Mouse (Mus musculus): ENCODE measurements at regions not wholly inside any gene's neighbourhood (a gene's known extent, or its start where the extent isn't known, plus 50 kb on each side); places are given as distances from the start of the nearest gene placed in this dataset.

- Histone ChIP-seq H3K4me2 (replicated peaks) (no peak overlapping the region), H3K27me3 (peaks cover 97% of the 10 kb centered on the region), H3K4me3 (no peak overlapping the region), H3K9me3 (no peaks in the 10 kb centered on the region), H3K36me3 (no peaks in the 10 kb centered on the region), H3K9ac (no peak overlapping the region), H3K27ac (no peak overlapping the region), H3K4me1 (peaks cover 13% of the 10 kb centered on the region)
- no peak for ATAC-seq (ENCODE audit: low FRiP score, low read depth)
- 43% methylated on average over 1 of the region's 1 CpGs for WGBS
Measured at GRCm38 (mm10) chr7:79529480-79529879, 63.3 kb upstream of the Polg start.

GRCm38 (mm10) chr7:79527984-79528383 is 61.8 kb upstream of the Polg start:
- Histone ChIP-seq H3K27me3 (peaks cover 95% of the 10 kb centered on the region), H3K9me3 (no peaks in the 10 kb centered on the region), H3K4me2 (replicated peaks) (no peak overlapping the region), H3K9ac (no peak overlapping the region), H3K4me1 (peaks cover 13% of the 10 kb centered on the region), H3K4me3 (no peak overlapping the region), H3K27ac (no peak overlapping the region), H3K36me3 (no peaks in the 10 kb centered on the region)
- ATAC-seq (ENCODE audit: low FRiP score, low read depth): no peak
- 18% methylated on average over 3 of the region's 3 CpGs for WGBS

- Histone ChIP-seq H3K4me3 (no peak overlapping the region), H3K4me1 (peaks cover 10% of the 10 kb centered on the region), H3K9ac (no peak overlapping the region), H3K27me3 (peaks cover 90% of the 10 kb centered on the region), H3K9me3 (no peaks in the 10 kb centered on the region), H3K36me3 (no peaks in the 10 kb centered on the region), H3K4me2 (replicated peaks) (no peak overlapping the region), H3K27ac (no peak overlapping the region)
- ATAC-seq (ENCODE audit: low FRiP score, low read depth): no peak
- 21% methylated on average over 14 of the region's 14 CpGs for WGBS
Measured at GRCm38 (mm10) chr7:79525690-79526630, 59.8 kb upstream of the Polg start.

GRCm38 (mm10) chr7:79524921-79525320 is 58.8 kb upstream of the Polg start:
- 68% methylated on average over 10 of the region's 10 CpGs for WGBS
- no peaks in the 10 kb centered on the region for H3K9me3 ChIP-seq
- peaks cover 90% of the 10 kb centered on the region for H3K27me3 ChIP-seq
- H3K4me2 ChIP-seq (replicated peaks): no peak overlapping the region
- H3K4me3 ChIP-seq: no peak overlapping the region
- ATAC-seq (ENCODE audit: low FRiP score, low read depth): no peak
- H3K4me1 ChIP-seq: peaks cover 14% of the 10 kb centered on the region
- no peak overlapping the region for H3K27ac ChIP-seq
- H3K9ac ChIP-seq: no peak overlapping the region; the same call in 1 of the 2 replicates
- H3K36me3 ChIP-seq: no peaks in the 10 kb centered on the region

- WGBS: 66% methylated on average over 4 of the region's 4 CpGs
- H3K9me3 ChIP-seq: no peaks in the 10 kb centered on the region
- H3K4me2 ChIP-seq (replicated peaks): no peak overlapping the region
- ATAC-seq (ENCODE audit: low FRiP score, low read depth): no peak
- peaks cover 15% of the 10 kb centered on the region for H3K4me1 ChIP-seq
- no peak overlapping the region for H3K9ac ChIP-seq
- H3K4me3 ChIP-seq: no peak overlapping the region
- H3K36me3 ChIP-seq: no peaks in the 10 kb centered on the region
- H3K27me3 ChIP-seq: peaks cover 91% of the 10 kb centered on the region
- no peak overlapping the region for H3K27ac ChIP-seq
Measured at GRCm38 (mm10) chr7:79523696-79524095, 57.5 kb upstream of the Polg start.

GRCm38 (mm10) chr7:79522046-79522445 is 55.9 kb upstream of the Polg start:
- no peaks in the 10 kb centered on the region for H3K9me3 ChIP-seq
- no peaks in the 10 kb centered on the region for H3K36me3 ChIP-seq
- 82% methylated on average over 3 of the region's 3 CpGs for WGBS
- H3K9ac ChIP-seq: no peak overlapping the region
- ATAC-seq (ENCODE audit: low FRiP score, low read depth): no peak
- H3K4me3 ChIP-seq: no peak overlapping the region
- H3K4me1 ChIP-seq: peaks cover 15% of the 10 kb centered on the region
- H3K27me3 ChIP-seq: peaks cover 91% of the 10 kb centered on the region
- no peak overlapping the region for H3K27ac ChIP-seq
- H3K4me2 ChIP-seq (replicated peaks): no peak overlapping the region

- no peak for ATAC-seq (ENCODE audit: low FRiP score, low read depth)
- Histone ChIP-seq H3K4me1 (peaks cover 12% of the 10 kb centered on the region), H3K9ac (no peak overlapping the region), H3K27ac (no peak overlapping the region), H3K27me3 (peaks cover 91% of the 10 kb centered on the region), H3K9me3 (no peaks in the 10 kb centered on the region), H3K4me3 (no peak overlapping the region), H3K36me3 (no peaks in the 10 kb centered on the region), H3K4me2 (replicated peaks) (no peak overlapping the region)
- WGBS: 52% methylated on average over 5 of the region's 5 CpGs
Measured at GRCm38 (mm10) chr7:79521259-79521658, 55.1 kb upstream of the Polg start.

GRCm38 (mm10) chr7:79520222-79520710 is 54.1 kb upstream of the Polg start:
- peaks cover 8% of the 10 kb centered on the region; the same call in 1 of the 2 replicates for H3K4me1 ChIP-seq
- peaks cover 91% of the 10 kb centered on the region for H3K27me3 ChIP-seq
- no peak overlapping the region for H3K27ac ChIP-seq
- H3K9ac ChIP-seq: no peak overlapping the region
- no peak overlapping the region for H3K4me3 ChIP-seq
- ATAC-seq (ENCODE audit: low FRiP score, low read depth): no peak
- no peaks in the 10 kb centered on the region; the same call in 1 of the 2 replicates for H3K9me3 ChIP-seq
- H3K36me3 ChIP-seq: no peaks in the 10 kb centered on the region
- WGBS: 25% methylated on average over 2 of the region's 2 CpGs
- H3K4me2 ChIP-seq (replicated peaks): no peak overlapping the region

GRCm38 (mm10) chr7:79518928-79519327 is 52.8 kb upstream of the Polg start:
- no peaks in the 10 kb centered on the region; the same call in 1 of the 2 replicates for H3K9me3 ChIP-seq
- 70% methylated on average over 7 of the region's 7 CpGs for WGBS
- no peaks in the 10 kb centered on the region for H3K36me3 ChIP-seq
- ATAC-seq (ENCODE audit: low FRiP score, low read depth): no peak
- H3K4me3 ChIP-seq: no peak overlapping the region
- H3K27ac ChIP-seq: no peak overlapping the region
- peaks cover 93% of the 10 kb centered on the region for H3K27me3 ChIP-seq
- no peak overlapping the region for H3K4me2 ChIP-seq (replicated peaks)
- peaks cover 11% of the 10 kb centered on the region; the same call in 1 of the 2 replicates for H3K4me1 ChIP-seq
- H3K9ac ChIP-seq: no peak overlapping the region

GRCm38 (mm10) chr7:79517581-79518337 is 51.6 kb upstream of the Polg start:
- Histone ChIP-seq H3K4me1 (peaks cover 11% of the 10 kb centered on the region; the same call in 1 of the 2 replicates), H3K4me3 (no peak overlapping the region), H3K9me3 (no peaks in the 10 kb centered on the region; the same call in 1 of the 2 replicates), H3K36me3 (no peaks in the 10 kb centered on the region), H3K9ac (no peak overlapping the region), H3K27ac (no peak overlapping the region), H3K4me2 (replicated peaks) (no peak overlapping the region), H3K27me3 (peaks cover 96% of the 10 kb centered on the region)
- no peak for ATAC-seq (ENCODE audit: low FRiP score, low read depth)
- WGBS: 60% methylated on average over 5 of the region's 5 CpGs

GRCm38 (mm10) chr7:79516287-79516686 is 50.1 kb upstream of the Polg start:
- Histone ChIP-seq H3K27ac (no peak overlapping the region), H3K27me3 (peaks cover 98% of the 10 kb centered on the region), H3K9me3 (no peaks in the 10 kb centered on the region; the same call in 1 of the 2 replicates), H3K36me3 (no peaks in the 10 kb centered on the region), H3K9ac (no peak overlapping the region), H3K4me3 (no peak overlapping the region), H3K4me2 (replicated peaks) (no peak overlapping the region), H3K4me1 (peaks cover 11% of the 10 kb centered on the region; the same call in 1 of the 2 replicates)
- WGBS: 86% methylated on average over 4 of the region's 4 CpGs
- ATAC-seq (ENCODE audit: low FRiP score, low read depth): no peak

Measured in limb, embryonic 13.5 days (tissue).